Mouse (Mus musculus) heart, postnatal 36 days (tissue): ENCODE data around the gene Cdc34b. TPM values are rescaled to one million over a fixed set of nuclear protein-coding genes. Genes with fewer than 3 reads are reported as not detected.
"Not testable (repeated sequence)": the region's sequence is repeated elsewhere in the genome, so short reads cannot be mapped to it uniquely, and the experiment has no call there.

Experiments
- DNase-seq, 2 experiments: peaks; one replicate each; pipeline ENCODE4 v3.0.0; 2021 to 2022
- intact Hi-C: fragments of 180-260 bp; cut with DNase I; formaldehyde crosslinking; loops from one replicate; pipeline ENCODE4 v1.15.1; 2025
- total RNA-seq, 2 experiments: library from RNA; stranded (reverse); gene quantifications; 2 replicates each; pipeline ENCODE4 v1.2.3; 2021

The Cdc34b gene
- total RNA-seq = 1 to 10 TPM; 1.1 to 1.2 TPM

GRCm38 (mm10) chr11:94741732-94742272, at the start of gene Cdc34b:
TSS of gene Cdc34b (plus strand) at chr11:94741782.
- intact Hi-C loops = no loop called here
- no peak for DNase-seq

GRCm38 (mm10) chr11:94692502-94692901, 49.1 kb upstream of the Cdc34b start:
- DNase-seq = not testable (repeated sequence)

GRCm38 (mm10) chr11:94695508-94695907, 46.1 kb upstream of the Cdc34b start:
- no peak for DNase-seq
- intact Hi-C loops = no loop called here

More at GRCm38 (mm10) chr11:94692502-94692901, 49.1 kb upstream of the Cdc34b start:
- intact Hi-C loops = not testable (repeated sequence)

GRCm38 (mm10) chr11:94697140-94697539, 44.4 kb upstream of the Cdc34b start:
- no peak for DNase-seq
- intact Hi-C loops = no loop called here

- intact Hi-C loops = no loop called here
- DNase-seq = no peak
Measured at GRCm38 (mm10) chr11:94697703-94698464, 43.7 kb upstream of the Cdc34b start.

- DNase-seq = no peak
- intact Hi-C loops = no loop called here
Measured at GRCm38 (mm10) chr11:94699399-94699798, 42.2 kb upstream of the Cdc34b start.

GRCm38 (mm10) chr11:94701401-94702215, 40.0 kb upstream of the Cdc34b start:
- intact Hi-C loops = no loop called here
- DNase-seq = no peak

- intact Hi-C loops = no loop called here
- DNase-seq = no peak
Measured at GRCm38 (mm10) chr11:94702216-94702610, 39.4 kb upstream of the Cdc34b start.

- no peak for DNase-seq
- intact Hi-C loops = no loop called here
Measured at GRCm38 (mm10) chr11:94704020-94704419, 37.6 kb upstream of the Cdc34b start.

- intact Hi-C loops = no loop called here
- no peak for DNase-seq
Measured at GRCm38 (mm10) chr11:94704472-94704871, 37.1 kb upstream of the Cdc34b start, which contains the start of gene Gm11541. TSS of gene Gm11541 (minus strand) at chr11:94704499.

- intact Hi-C loops = no loop called here
Measured at GRCm38 (mm10) chr11:94713246-94713860, 28.2 kb upstream of the Cdc34b start.

GRCm38 (mm10) chr11:94715622-94716021, 26.0 kb upstream of the Cdc34b start:
- intact Hi-C loops = loop anchor here (2.0 to 5.0 kb wide), 2 partner anchors 83 to 167 kb away; partner anchors contain the start of gene Rsad1
- no peak for DNase-seq

More at GRCm38 (mm10) chr11:94713246-94713860, 28.2 kb upstream of the Cdc34b start:
- no peak for DNase-seq

- peak; percentile 39 to 47 for DNase-seq
- intact Hi-C loops = loop anchor here (2.0 to 5.0 kb wide), 2 partner anchors 84 to 168 kb away; partner anchors contain the start of gene Rsad1
Measured at GRCm38 (mm10) chr11:94716754-94717153, 24.8 kb upstream of the Cdc34b start.

GRCm38 (mm10) chr11:94717239-94717638, 24.3 kb upstream of the Cdc34b start:
- intact Hi-C loops = loop anchor here (2.0 to 5.0 kb wide), 2 partner anchors 85 to 168 kb away; partner anchors contain the start of gene Rsad1
- no peak for DNase-seq

- no peak for DNase-seq
- intact Hi-C loops = loop anchor here (5.0 kb wide), 1 partner anchor 86 kb away; no protein-coding TSS in a partner anchor
Measured at GRCm38 (mm10) chr11:94718113-94718909, 23.3 kb upstream of the Cdc34b start.

GRCm38 (mm10) chr11:94719216-94719615, 22.4 kb upstream of the Cdc34b start:
- intact Hi-C loops = loop anchor here (5.0 kb wide), 1 partner anchor 87 kb away; no protein-coding TSS in a partner anchor

GRCm38 (mm10) chr11:94727306-94727705, 14.3 kb upstream of the Cdc34b start:
- intact Hi-C loops = no loop called here
- DNase-seq = no peak

More at GRCm38 (mm10) chr11:94719216-94719615, 22.4 kb upstream of the Cdc34b start:
- DNase-seq = no peak

- no peak for DNase-seq
- intact Hi-C loops = no loop called here
Measured at GRCm38 (mm10) chr11:94728545-94728944, 13.0 kb upstream of the Cdc34b start.

GRCm38 (mm10) chr11:94729565-94729964, 12.0 kb upstream of the Cdc34b start:
- intact Hi-C loops = no loop called here
- DNase-seq = no peak
